Comparison of ENCODE assay signal across 22 mouse cellular contexts in the genomic region with DNA sequence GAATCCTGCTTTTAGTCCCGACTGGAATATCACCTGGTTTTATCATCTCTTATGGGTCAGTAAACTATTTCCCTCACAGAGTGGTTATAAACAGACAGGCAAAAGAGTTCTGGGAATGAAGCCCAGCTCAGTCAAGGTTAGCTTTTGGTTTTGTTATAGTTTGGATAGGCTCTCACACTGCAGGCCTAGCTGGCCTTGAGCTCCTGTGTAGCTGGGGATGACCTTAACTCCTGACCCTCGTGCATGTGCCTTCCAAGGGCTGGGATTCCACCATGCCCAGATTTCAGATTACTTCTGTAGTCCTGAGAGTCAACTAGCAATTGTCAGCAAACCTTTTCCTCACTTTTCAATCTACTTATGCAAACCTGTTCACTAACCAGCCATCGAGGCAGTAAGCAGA. TPM values are rescaled to one million over a fixed set of nuclear protein-coding genes. Genes with fewer than 3 reads are reported as not detected.
DNase-seq lines count a peak whose midpoint lies in the region; ATAC-seq and TF ChIP-seq lines count a peak whose summit lies in the region.
"Had no signal": no experiment of that assay in that cellular context is flagged by ENCODE, and none has a peak within 500 bp of the region (broad histone marks: within the 10 kb centered on the region; RNA-seq: fewer than 3 reads in every experiment).

No protein-coding gene starts in this region.

- H3K4me3 ChIP-seq in heart, embryonic 11.5 days (ENCODE audit: low read depth, low read length) = no peak overlapping the region
- no peak overlapping the region for H3K4me3 ChIP-seq in lung, postnatal 0 days (ENCODE audit: low read depth, low read length)
- H3K4me3 ChIP-seq: embryonic facial prominence, embryonic 12.5 days; kidney, embryonic 15.5 days; midbrain, embryonic 10.5 days; midbrain, embryonic 15.5 days; neural tube, embryonic 15.5 days had no signal

- no peak overlapping the region for H3K9ac ChIP-seq in heart, embryonic 11.5 days (ENCODE audit: low read depth, low read length)
- no peak overlapping the region for H3K9ac ChIP-seq in lung, postnatal 0 days (replicated peaks; ENCODE audit: low read depth)
- H3K9ac ChIP-seq: embryonic facial prominence, embryonic 12.5 days; kidney, embryonic 15.5 days; midbrain, embryonic 15.5 days; neural tube, embryonic 15.5 days had no signal

- no peak overlapping the region for H3K4me2 ChIP-seq in heart, embryonic 11.5 days
- H3K4me2 ChIP-seq in lung, postnatal 0 days (replicated peaks; ENCODE audit: low read depth, low read length) = no peak overlapping the region
- H3K4me2 ChIP-seq: embryonic facial prominence, embryonic 12.5 days; kidney, embryonic 15.5 days; midbrain, embryonic 15.5 days; neural tube, embryonic 15.5 days had no signal

- TF ChIP-seq EP300 in lung, postnatal 0 days (IDR thresholded peaks at IDR 0.05) = no peak

- peak overlapping the region; percentile 35; the same call in 1 of the 2 replicates for H3K27ac ChIP-seq in heart, embryonic 11.5 days (ENCODE audit: low read depth, low read length)
- no peak overlapping the region for H3K27ac ChIP-seq in lung, postnatal 0 days (ENCODE audit: low read length)
- H3K27ac ChIP-seq: embryonic facial prominence, embryonic 12.5 days; kidney, embryonic 15.5 days; midbrain, embryonic 10.5 days; midbrain, embryonic 15.5 days; neural tube, embryonic 15.5 days had no signal

- H3K27me3 ChIP-seq in heart, embryonic 11.5 days (ENCODE audit: control insufficient read depth, insufficient read depth, low read length) = no peaks in the 10 kb centered on the region
- no peaks in the 10 kb centered on the region for H3K27me3 ChIP-seq in lung, postnatal 0 days (replicated peaks; ENCODE audit: insufficient read depth, low read length)
- H3K27me3 ChIP-seq: embryonic facial prominence, embryonic 12.5 days; kidney, embryonic 15.5 days; midbrain, embryonic 15.5 days; neural tube, embryonic 15.5 days had no signal

- ATAC-seq in heart, embryonic 11.5 days (replicated peaks; ENCODE audit: insufficient number of reproducible peaks, low FRiP score, low TSS enrichment) = no peak
- ATAC-seq in lung, postnatal 0 days = no peak
- ATAC-seq: forebrain, embryonic 14.5 days; hindbrain, embryonic 16.5 days; midbrain, embryonic 15.5 days had no signal

- no peak for DNase-seq in heart, adult 9 months (ENCODE audit: low spot score in 2 of 2)
- peak; percentile 39 for DNase-seq in ovary, postnatal 36 days (ENCODE audit: low spot score)
- DNase-seq in ovary, postnatal 10 days (ENCODE audit: low spot score) = no peak
- DNase-seq in adrenal gland, postnatal 25 days = peak; percentile 23
- DNase-seq in lung, postnatal 0 days (ENCODE audit: low spot score) = no peak
- DNase-seq: B cell, adult 2 months; cerebellum, adult 11 months; cerebellum, adult 9-10 months; cerebellum, postnatal 36 days; gastrocnemius, postnatal 14 days; kidney, adult 18-20 months; kidney, postnatal 25 days; left cerebral cortex, postnatal 4 days; lung, adult 2 months had no signal

- H3K9me3 ChIP-seq in heart, embryonic 11.5 days (replicated peaks; ENCODE audit: control insufficient read depth, low read length) = no peaks in the 10 kb centered on the region
- no peaks in the 10 kb centered on the region for H3K9me3 ChIP-seq in lung, postnatal 0 days (ENCODE audit: low read length)
- H3K9me3 ChIP-seq: embryonic facial prominence, embryonic 12.5 days; kidney, embryonic 15.5 days; midbrain, embryonic 10.5 days; midbrain, embryonic 15.5 days; neural tube, embryonic 15.5 days had no signal

- H3K36me3 ChIP-seq in heart, embryonic 11.5 days (ENCODE audit: control insufficient read depth, insufficient read depth, low read length) = no peaks in the 10 kb centered on the region
- H3K36me3 ChIP-seq in lung, postnatal 0 days (ENCODE audit: insufficient read depth, low read length) = no peaks in the 10 kb centered on the region

- peaks cover 21% of the 10 kb centered on the region for H3K4me1 ChIP-seq in heart, embryonic 11.5 days (ENCODE audit: control insufficient read depth, insufficient read depth, low read length)
- H3K4me1 ChIP-seq in lung, postnatal 0 days (ENCODE audit: insufficient read depth, low read depth, low read length) = no peaks in the 10 kb centered on the region; the same call in 1 of the 2 replicates
- H3K4me1 ChIP-seq: embryonic facial prominence, embryonic 12.5 days; midbrain, embryonic 15.5 days had no signal

- 60% methylated on average over 3 of the region's 3 CpGs for WGBS in heart, embryonic 11.5 days (ENCODE audit: insufficient replicate concordance)
- 76% methylated on average over 3 of the region's 3 CpGs for WGBS in lung, postnatal 0 days

- TF ChIP-seq CTCF in lung, postnatal 0 days (IDR thresholded peaks at IDR 0.05) = no peak

RNA-seq across cellular contexts. Expression of gene Dcun1d1, which starts 19.0 kb away (rescaled TPM):
- 76.9 and 86.7 TPM in 2 replicates for polyA plus RNA-seq in heart, embryonic 11.5 days (2014; fragmentation: Nextera tagmentation; extraction: Ambion mirVana)
- 75.1 and 76.7 TPM in 2 replicates for total RNA-seq in adrenal gland, postnatal 25 days (2021)
- 78.1 and 84.8 TPM in 2 replicates for polyA plus RNA-seq in lung, postnatal 0 days (2015; fragmentation: Nextera tagmentation; extraction: Ambion mirVana)

Comparison
In these comparisons a context has a peak if more than half of its experiments do, and no peak if none do; other contexts are left out.
1. DNase-seq: peak in ovary, postnatal 36 days (single experiment) and adrenal gland, postnatal 25 days (single experiment); none in heart, adult 9 months (0 of 2), ovary, postnatal 10 days (single experiment) and lung, postnatal 0 days (single experiment).